Mouse (Mus musculus) splenic B cell, adult 2 months (primary cell): ENCODE measurements at regions not wholly inside any gene's neighbourhood (a gene's known extent, or its start where the extent isn't known, plus 50 kb on each side); places are given as distances from the start of the nearest gene placed in this dataset.

ENCODE experiments used
- DNase-seq: peaks from one replicate; pipeline ENCODE4 v3.0.0-alpha.2; 2011; ENCODE audit warnings: low read depth, low spot score
- H3K27me3 ChIP-seq: 2 replicates; pipeline ENCODE4 v1.6.1; 2012; ENCODE audit warnings: mild to moderate bottlenecking, low read length, moderate library complexity, mixed read lengths; ENCODE audit not compliant: control insufficient read depth, poor library complexity, insufficient read depth, severe bottlenecking
- H3K36me3 ChIP-seq: 2 replicates; pipeline ENCODE4 v1.6.1; 2012; ENCODE audit warnings: mild to moderate bottlenecking, low read length, moderate library complexity, mixed read lengths; ENCODE audit not compliant: control insufficient read depth, poor library complexity, insufficient read depth, severe bottlenecking

DNA sequence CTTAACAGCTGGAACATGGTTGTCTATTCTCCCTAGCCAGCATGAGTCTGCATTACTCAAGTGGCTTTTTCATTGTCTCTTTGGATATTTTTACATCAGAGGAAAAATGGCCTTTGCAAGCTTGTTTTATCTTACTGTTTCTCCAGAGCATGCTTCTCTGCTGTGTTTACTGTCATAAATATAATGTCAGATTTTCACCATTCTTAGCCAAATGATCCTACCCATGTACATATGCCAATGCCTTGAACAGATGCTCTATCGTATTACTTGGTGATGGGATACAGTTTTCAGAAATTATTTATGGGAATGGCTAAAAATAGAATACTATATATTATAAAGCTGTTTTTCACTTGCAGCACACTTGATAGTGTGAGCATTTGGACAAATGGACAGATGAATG is 625.9 kb downstream of the Sqor start:
- H3K36me3 ChIP-seq: no peaks in the 10 kb centered on the region

DNA sequence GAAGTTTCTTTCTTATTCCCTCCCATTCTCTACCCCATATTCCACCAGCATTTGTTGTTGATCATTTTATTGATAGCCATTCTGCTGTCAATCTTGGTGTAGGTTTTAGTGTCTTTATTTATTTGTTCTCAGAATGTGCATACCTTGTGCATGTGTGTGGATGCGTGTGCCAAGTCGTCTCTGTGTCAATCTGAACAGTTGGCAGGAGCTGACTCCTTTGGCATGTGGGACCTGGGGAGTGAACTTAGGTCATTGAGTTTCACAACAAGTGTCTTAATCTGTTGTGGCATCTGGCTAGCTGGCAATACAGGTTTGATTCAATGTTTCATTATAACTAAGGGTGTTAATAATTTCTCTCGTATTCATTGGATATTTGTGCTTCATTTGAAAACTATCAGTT is 629.3 kb downstream of the Sqor start:
- DNase-seq: no peak
- H3K27me3 ChIP-seq: no peaks in the 10 kb centered on the region
- no peaks in the 10 kb centered on the region for H3K36me3 ChIP-seq

More for the DNA sequence above, 625.9 kb downstream of the Sqor start:
- DNase-seq: no peak
- H3K27me3 ChIP-seq: no peaks in the 10 kb centered on the region

GRCm38 (mm10) chr2:123397551-123397950 is 632.5 kb downstream of the Sqor start:
- Histone ChIP-seq H3K36me3 (no peaks in the 10 kb centered on the region), H3K27me3 (no peaks in the 10 kb centered on the region)
- no peak for DNase-seq

- H3K27me3 ChIP-seq: no peaks in the 10 kb centered on the region
- no peak for DNase-seq
- H3K36me3 ChIP-seq: no peaks in the 10 kb centered on the region
Measured at GRCm38 (mm10) chr2:123401064-123401463, 636.0 kb downstream of the Sqor start.

- Histone ChIP-seq H3K36me3 (no peaks in the 10 kb centered on the region), H3K27me3 (no peaks in the 10 kb centered on the region)
- no peak for DNase-seq
Measured at GRCm38 (mm10) chr2:123409075-123409474, 644.0 kb downstream of the Sqor start.

- DNase-seq: no peak
- Histone ChIP-seq H3K36me3 (no peaks in the 10 kb centered on the region), H3K27me3 (no peaks in the 10 kb centered on the region)
Measured at GRCm38 (mm10) chr2:123458034-123458677, 631.6 kb upstream of the Sema6d start.

- no peak for DNase-seq
- Histone ChIP-seq H3K27me3 (no peaks in the 10 kb centered on the region), H3K36me3 (no peaks in the 10 kb centered on the region)
Measured at GRCm38 (mm10) chr2:123473840-123474239, 615.9 kb upstream of the Sema6d start.

GRCm38 (mm10) chr2:123486681-123487080 is 603.1 kb upstream of the Sema6d start:
- no peaks in the 10 kb centered on the region for H3K27me3 ChIP-seq
- no peak for DNase-seq
- H3K36me3 ChIP-seq: no peaks in the 10 kb centered on the region

GRCm38 (mm10) chr2:123506162-123506561 is 583.6 kb upstream of the Sema6d start:
- no peaks in the 10 kb centered on the region for H3K36me3 ChIP-seq
- no peak for DNase-seq
- no peaks in the 10 kb centered on the region for H3K27me3 ChIP-seq

GRCm38 (mm10) chr2:123507095-123507494 is 582.7 kb upstream of the Sema6d start:
- H3K36me3 ChIP-seq: no peaks in the 10 kb centered on the region
- DNase-seq: no peak
- H3K27me3 ChIP-seq: no peaks in the 10 kb centered on the region

DNA sequence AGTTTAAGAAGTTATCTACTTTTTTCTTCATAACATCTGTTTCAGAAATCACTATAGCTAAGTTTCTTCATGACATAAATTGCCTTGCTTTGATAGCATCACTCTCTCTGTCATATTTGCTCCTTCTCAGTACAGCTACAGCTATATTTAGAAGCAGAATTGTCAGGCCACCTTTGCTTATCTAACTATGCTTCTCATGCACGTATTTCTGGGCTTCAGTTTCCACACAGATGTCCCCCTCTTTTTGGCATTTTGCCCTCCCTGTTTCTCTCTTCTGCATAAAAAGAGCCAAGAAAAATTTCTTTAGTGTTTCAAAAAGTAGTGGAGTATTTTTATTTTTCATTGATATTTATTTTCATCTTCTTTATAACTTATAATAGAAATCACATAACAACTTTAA is 560.9 kb upstream of the Sema6d start:
- no peaks in the 10 kb centered on the region for H3K36me3 ChIP-seq

GRCm38 (mm10) chr2:123532946-123533791 is 556.6 kb upstream of the Sema6d start:
- DNase-seq: no peak
- no peaks in the 10 kb centered on the region for H3K27me3 ChIP-seq
- H3K36me3 ChIP-seq: no peaks in the 10 kb centered on the region

More for the DNA sequence above, 560.9 kb upstream of the Sema6d start:
- no peak for DNase-seq
- H3K27me3 ChIP-seq: no peaks in the 10 kb centered on the region

DNA sequence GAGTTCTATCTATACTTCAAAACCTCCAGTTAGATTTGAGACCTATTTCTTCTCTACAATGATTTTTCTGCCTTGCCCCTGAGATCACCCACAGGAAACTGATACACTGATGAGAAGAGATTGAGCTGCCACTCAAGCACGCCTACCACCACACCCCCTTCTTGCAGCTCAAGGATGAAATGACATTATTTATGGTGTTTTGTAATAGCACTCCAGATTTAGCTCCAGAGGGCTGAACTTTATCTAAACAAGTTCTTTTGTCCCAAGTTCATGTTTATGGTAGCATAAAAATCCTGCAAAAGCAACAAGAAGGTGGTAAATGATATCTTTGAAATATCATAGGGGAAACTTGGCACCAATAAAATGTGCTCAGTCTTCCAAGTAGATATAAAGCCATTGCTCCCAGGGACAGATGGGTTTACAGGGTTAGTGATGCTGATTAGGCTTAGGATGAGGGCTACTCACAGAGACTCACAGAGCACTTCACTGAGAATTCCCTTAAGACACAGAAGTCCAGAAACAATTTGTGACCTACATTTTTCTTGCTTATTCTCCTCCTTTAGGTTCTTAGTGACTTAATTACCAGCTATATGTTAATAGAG is 538.4 kb upstream of the Sema6d start:
- no peaks in the 10 kb centered on the region for H3K36me3 ChIP-seq
- DNase-seq: no peak
- H3K27me3 ChIP-seq: no peaks in the 10 kb centered on the region

DNA sequence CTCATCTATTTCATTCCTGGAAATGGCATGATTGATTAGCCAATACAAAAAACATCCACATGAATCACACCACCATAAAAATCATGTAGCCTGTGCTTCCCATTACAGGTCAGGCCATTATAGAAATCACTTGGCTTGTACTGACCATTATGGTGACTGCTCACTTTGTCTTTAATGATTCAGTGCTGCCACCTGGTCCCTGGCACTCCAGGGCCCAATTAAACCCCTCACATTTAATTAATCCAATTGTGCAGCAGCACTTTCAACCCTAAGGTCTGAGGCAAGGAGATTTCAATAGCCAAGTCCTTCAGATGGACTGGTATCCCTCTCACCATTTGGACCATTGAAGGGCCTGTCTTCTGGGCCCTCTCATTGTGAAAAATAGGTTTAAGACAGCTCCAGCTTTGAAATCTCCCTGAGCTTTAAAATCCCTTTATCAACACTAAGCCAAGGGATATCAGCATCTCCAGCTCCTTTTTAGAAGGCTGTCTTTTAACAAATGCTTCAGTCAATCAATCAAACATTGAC is 531.6 kb upstream of the Sema6d start:
- H3K27me3 ChIP-seq: no peaks in the 10 kb centered on the region
- H3K36me3 ChIP-seq: no peaks in the 10 kb centered on the region
- no peak for DNase-seq
